Mouse (Mus musculus): ENCODE data around the gene Tomm22.

The Tomm22 gene

GRCm38 (mm10) chr15:79685141-79685641 is 14.5 kb downstream of the Tomm22 start:
- no peak for DNase-seq (ENCODE audit: low spot score in 2 of 2)

GRCm38 (mm10) chr15:79686046-79686869 is 15.6 kb downstream of the Tomm22 start:
- DNase-seq (ENCODE audit: low spot score in 2 of 2), result no peak

GRCm38 (mm10) chr15:79687175-79687574 is 16.5 kb downstream of the Tomm22 start:
- DNase-seq (ENCODE audit: low spot score in 2 of 2), result no peak

- DNase-seq (ENCODE audit: low spot score in 2 of 2), result peak; percentile 93 to 96
These were observed 17.1 kb downstream of the Tomm22 start, which contains the start of gene Josd1 for GRCm38 (mm10) chr15:79687646-79688267. TSS of gene Josd1 (minus strand) at chr15:79687919.

GRCm38 (mm10) chr15:79688268-79688956 is 17.8 kb downstream of the Tomm22 start:
- DNase-seq (ENCODE audit: low spot score in 2 of 2), result no peak

- no peak for DNase-seq (ENCODE audit: low spot score in 2 of 2)
These were observed 19.2 kb downstream of the Tomm22 start for GRCm38 (mm10) chr15:79689662-79690425.

GRCm38 (mm10) chr15:79690426-79691022 is 19.9 kb downstream of the Tomm22 start, which contains the start of gene Gtpbp1:
TSS of gene Gtpbp1 (plus strand) at chr15:79690845.
- DNase-seq (ENCODE audit: low spot score in 2 of 2), result peak; percentile 93 to 96

GRCm38 (mm10) chr15:79691023-79691508 is 20.4 kb downstream of the Tomm22 start:
- DNase-seq (ENCODE audit: low spot score in 2 of 2), result peak in 1 of 2 experiments; percentile 63

- no peak for DNase-seq (ENCODE audit: low spot score in 2 of 2)
These were observed 21.7 kb downstream of the Tomm22 start for GRCm38 (mm10) chr15:79692334-79692733.

GRCm38 (mm10) chr15:79693740-79694139 is 23.1 kb downstream of the Tomm22 start:
- no peak for DNase-seq (ENCODE audit: low spot score in 2 of 2)

GRCm38 (mm10) chr15:79694512-79694911 is 23.9 kb downstream of the Tomm22 start:
- no peak for DNase-seq (ENCODE audit: low spot score in 2 of 2)

- no peak for DNase-seq (ENCODE audit: low spot score in 2 of 2)
These were observed 24.9 kb downstream of the Tomm22 start for GRCm38 (mm10) chr15:79695516-79695915.

- no peak for DNase-seq (ENCODE audit: low spot score in 2 of 2)
These were observed 25.8 kb downstream of the Tomm22 start for GRCm38 (mm10) chr15:79696508-79696907.

GRCm38 (mm10) chr15:79697011-79697410 is 26.4 kb downstream of the Tomm22 start:
- no peak for DNase-seq (ENCODE audit: low spot score in 2 of 2)

GRCm38 (mm10) chr15:79697558-79698187 is 27.0 kb downstream of the Tomm22 start:
- DNase-seq (ENCODE audit: low spot score in 2 of 2), result no peak

GRCm38 (mm10) chr15:79706603-79707214 is 36.0 kb downstream of the Tomm22 start:
- DNase-seq (ENCODE audit: low spot score in 2 of 2), result no peak

- DNase-seq (ENCODE audit: low spot score in 2 of 2), result no peak
These were observed 37.7 kb downstream of the Tomm22 start for GRCm38 (mm10) chr15:79708229-79708822.

GRCm38 (mm10) chr15:79715646-79716045 is 45.0 kb downstream of the Tomm22 start:
- DNase-seq (ENCODE audit: low spot score in 2 of 2), result no peak

- DNase-seq (ENCODE audit: low spot score in 2 of 2), result no peak
These were observed 46.0 kb downstream of the Tomm22 start for GRCm38 (mm10) chr15:79716710-79717109.
